In the genomic region with DNA sequence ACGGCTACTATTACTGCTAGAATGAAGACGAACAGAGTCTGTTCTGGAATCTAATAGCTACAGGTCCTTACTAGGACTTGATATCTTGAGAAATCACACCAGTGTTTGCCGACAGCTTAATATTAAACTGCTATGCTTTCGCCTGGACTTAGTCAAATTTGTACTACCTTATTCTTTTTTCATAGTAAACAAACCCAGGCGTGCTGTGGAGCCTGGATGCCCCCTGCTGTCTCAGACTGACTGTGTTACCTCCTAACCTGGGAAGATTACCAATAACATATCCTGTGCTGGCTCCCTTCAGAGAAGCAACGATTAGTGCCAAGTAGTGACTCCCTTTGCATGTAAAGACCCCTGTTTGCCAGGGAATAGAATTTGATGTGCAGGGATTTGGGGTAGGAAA, we compare ENCODE assay signal across 20 mouse cellular contexts. TPM values are rescaled to one million over a fixed set of nuclear protein-coding genes. Genes with fewer than 3 reads are reported as not detected.
DNase-seq lines count a peak whose midpoint lies in the region; ATAC-seq and TF ChIP-seq lines count a peak whose summit lies in the region.
"Had no signal": no experiment of that assay in that cellular context is flagged by ENCODE, and none has a peak within 500 bp of the region (broad histone marks: within the 10 kb centered on the region; RNA-seq: fewer than 3 reads in every experiment).

No protein-coding gene starts in this region.

- DNase-seq in left cerebral cortex, adult 2 months (ENCODE audit: extremely low spot score in 1 of 2, low spot score in 2 of 2) = no peak
- DNase-seq in left cerebral cortex, postnatal 4 days = no peak
- DNase-seq in thymus, postnatal 14 days = peak; percentile 61
- no peak for DNase-seq in urinary bladder, postnatal 36 days (ENCODE audit: low spot score in 2 of 2)
- no peak for DNase-seq in cerebellum, postnatal 10 days
- DNase-seq: adrenal gland, postnatal 36 days; cerebellum, postnatal 14 days; gastrocnemius, postnatal 36 days; layer of hippocampus, adult 9-11 months; lung, postnatal 4 days; midbrain, embryonic 14.5 days; right cerebral cortex, postnatal 25 days had no signal

- ATAC-seq in CD4-positive, CD25-positive, alpha-beta regulatory T cell, adult 4 months = peak; percentile 78
- ATAC-seq in inflammation-experienced regulatory T-cells, adult 6 months = peak; percentile 72

- TF ChIP-seq CTCF in left cerebral cortex, adult 2 months (IDR thresholded peaks at IDR 0.05) = peak; percentile 18

- intact Hi-C loops in left cerebral cortex, adult 2 months (cut with DNase I) = no loop called here
- intact Hi-C loops in left cerebral cortex, postnatal 4 days (cut with DNase I) = no loop called here

- no peak overlapping the region for H3K4me3 ChIP-seq in left cerebral cortex, adult 2 months
- H3K4me3 ChIP-seq: hindbrain, embryonic 10.5 days had no signal

- no peak overlapping the region for H3K27ac ChIP-seq in left cerebral cortex, adult 2 months
- H3K27ac ChIP-seq: hindbrain, embryonic 10.5 days had no signal

RNA-seq across cellular contexts. Expression of a gene that starts 16.3 kb away (rescaled TPM):
- not detected for total RNA-seq in left cerebral cortex, adult 2 months (2021)
- not detected for total RNA-seq in left cerebral cortex, postnatal 4 days (2021)
- 1 to 10 TPM; 2.0 to 3.1 TPM for polyA plus RNA-seq in CD4-positive, CD25-positive, alpha-beta regulatory T cell, adult 4 months (2017; shearing (Covaris generic))
- polyA plus RNA-seq in inflammation-experienced regulatory T-cells, adult 6 months (2017; shearing (Covaris generic)) = 1 to 10 TPM in 2 of 3 experiments, under 1 TPM in 1; 0.45 to 4.0 (median 2.7) TPM
- total RNA-seq: adrenal gland, postnatal 36 days; gastrocnemius, postnatal 36 days; left cerebral cortex, postnatal 36 days had no signal
- polyA plus RNA-seq: embryonic facial prominence, embryonic 11.5 days; heart, embryonic 14.5 days; hindbrain, embryonic 10.5 days; kidney, embryonic 16.5 days; midbrain, embryonic 14.5 days had no signal

RNA-seq across cellular contexts. Expression of a gene that starts 46.6 kb away (rescaled TPM):
- total RNA-seq in left cerebral cortex, adult 2 months (2021) = not detected
- total RNA-seq in left cerebral cortex, postnatal 4 days (2021) = not detected
- polyA plus RNA-seq in CD4-positive, CD25-positive, alpha-beta regulatory T cell, adult 4 months (2017; shearing (Covaris generic)) = not detected
- not detected for polyA plus RNA-seq in inflammation-experienced regulatory T-cells, adult 6 months (2017; shearing (Covaris generic))
- total RNA-seq: adrenal gland, postnatal 36 days; gastrocnemius, postnatal 36 days; left cerebral cortex, postnatal 36 days had no signal
- polyA plus RNA-seq: embryonic facial prominence, embryonic 11.5 days; frontal cortex, adult 2 months; heart, embryonic 14.5 days; hindbrain, embryonic 10.5 days; kidney, embryonic 16.5 days; midbrain, embryonic 14.5 days had no signal

RNA-seq across cellular contexts. Expression of a gene that starts 59.4 kb away (rescaled TPM):
- total RNA-seq in left cerebral cortex, adult 2 months (2021) = under 1 TPM; 0.56 to 0.68 TPM
- not detected for total RNA-seq in left cerebral cortex, postnatal 4 days (2021)
- polyA plus RNA-seq in CD4-positive, CD25-positive, alpha-beta regulatory T cell, adult 4 months (2017; shearing (Covaris generic)) = not detected
- not detected for polyA plus RNA-seq in inflammation-experienced regulatory T-cells, adult 6 months (2017; shearing (Covaris generic))
- total RNA-seq: adrenal gland, postnatal 36 days; gastrocnemius, postnatal 36 days had no signal
- polyA plus RNA-seq: embryonic facial prominence, embryonic 11.5 days; heart, embryonic 14.5 days; hindbrain, embryonic 10.5 days; kidney, embryonic 16.5 days; midbrain, embryonic 14.5 days had no signal
